Mouse (Mus musculus) heart, adult 8-10 months (tissue): ENCODE measurements around the gene Art4. TPM values are rescaled to one million over a fixed set of nuclear protein-coding genes. Genes with fewer than 3 reads are reported as not detected.

Source experiments
- microRNA-seq: library from miRNA; unstranded; fragments of <30 nt; microRNA quantifications from one replicate; pipeline ENCODE4 v1.2.0, GENCODE M21; 2022
- total RNA-seq, 4 experiments: library from RNA; stranded (reverse); gene quantifications; 2 replicates each; pipeline ENCODE4 v1.2.4; 2022

Art4 gene
- total RNA-seq, 4 experiments from 2014 or later, result 17.9 to 24.4 (median 22.7) TPM

Small RNAs within 50 kb of the gene (microRNA-seq; reads per million reads assigned to microRNA genes)
- not detected for gene Gm44364

Other genes starting within 250 kb of the Art4 start
- 10 to 100 TPM; 48.8 to 54.9 (median 52.8) TPM for gene Plbd1, start 195.8 kb downstream of the Art4 start, total RNA-seq
- gene Gucy2c, start 76.0 kb downstream of the Art4 start, total RNA-seq, result not detected
- gene Hist4h4, start 53.3 kb downstream of the Art4 start, total RNA-seq, result 1 to 10 TPM; 5.9 to 8.4 (median 6.9) TPM
- gene H2afj, start 49.5 kb downstream of the Art4 start, total RNA-seq, result 10 to 100 TPM; 20.6 to 35.7 (median 31.6) TPM
- 1 to 10 TPM in 1 of 4 experiments, under 1 TPM in 3; 0.89 to 1.6 (median 0.94) TPM for gene BC049715, start 30.1 kb downstream of the Art4 start, total RNA-seq
- 10 to 100 TPM; 60.9 to 70.3 (median 65.5) TPM for gene Wbp11, start 29.5 kb downstream of the Art4 start, total RNA-seq
- not detected for gene Smco3, start 22.3 kb downstream of the Art4 start, total RNA-seq
- 100 to 1,000 TPM; 260 to 429 (median 309) TPM for gene Mgp, start 18.1 kb upstream of the Art4 start, total RNA-seq
- gene Erp27, start 64.4 kb upstream of the Art4 start, total RNA-seq, result under 1 TPM in 2 of 4 experiments, not detected in 2; 0.44 to 0.57 TPM
- under 1 TPM in 1 of 4 experiments, not detected in 3; 0.81 TPM for gene Pde6h, start 66.1 kb upstream of the Art4 start, total RNA-seq
- 10 to 100 TPM; 19.6 to 27.6 (median 22.0) TPM for gene Arhgdib, start 84.2 kb upstream of the Art4 start, total RNA-seq